Mouse (Mus musculus) cerebellum, adult 9-10 months (tissue): ENCODE measurements around the gene Rdh13.
"Not testable (repeated sequence)": the region's sequence is repeated elsewhere in the genome, so short reads cannot be mapped to it uniquely, and the experiment has no call there.

ENCODE experiments used
- DNase-seq: peaks from one replicate; pipeline ENCODE4 v3.0.0; 2022

Gene Rdh13

DNA sequence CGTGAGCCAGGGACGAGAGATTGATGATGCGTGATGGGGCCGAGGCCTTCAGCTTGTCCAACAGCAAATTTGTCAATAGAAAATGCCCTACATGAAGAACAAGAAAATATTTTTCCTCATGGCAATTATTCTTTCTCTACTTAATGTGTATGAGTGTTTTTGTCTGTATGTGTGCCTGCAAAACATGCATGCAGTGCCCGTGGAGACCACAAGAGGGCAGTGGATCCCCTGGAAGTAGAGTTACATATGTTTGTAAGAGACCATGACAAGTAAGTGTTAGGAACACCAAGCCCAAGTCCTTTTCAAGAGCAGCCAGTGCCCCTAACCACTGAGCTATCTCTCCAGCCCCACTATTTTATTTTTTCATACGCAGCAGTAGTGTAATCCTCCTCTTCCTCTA lies 13.9 kb downstream of the Rdh13 start:
- DNase-seq = peak; percentile 50

DNA sequence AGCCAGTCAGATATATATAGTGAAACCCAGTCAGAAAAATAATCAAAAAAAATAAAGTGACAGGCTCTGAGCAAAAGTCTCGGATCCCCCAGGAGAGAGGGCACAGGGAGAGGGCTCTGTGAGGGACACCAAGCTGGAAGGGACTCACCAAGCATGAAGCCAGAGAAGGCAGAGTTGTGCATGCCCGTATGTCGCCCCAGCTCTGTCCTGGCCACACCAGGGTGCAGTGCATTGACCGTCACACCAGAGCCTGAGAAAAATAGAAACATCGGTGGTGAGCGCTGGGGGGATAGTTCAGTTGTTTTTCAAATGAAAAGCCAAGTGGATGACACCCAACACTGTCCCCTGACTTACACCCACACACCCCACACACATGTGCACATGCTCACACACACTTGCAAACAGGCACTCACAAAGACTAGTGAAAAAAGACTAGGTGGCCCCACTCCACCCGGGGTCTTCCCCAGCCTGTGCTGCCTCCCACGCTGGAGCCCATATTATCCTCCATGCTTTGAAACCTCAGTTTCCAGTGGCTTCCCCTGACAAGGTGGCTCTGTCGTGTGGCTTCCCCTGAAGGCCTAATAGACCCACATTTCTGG lies 15.1 kb downstream of the Rdh13 start:
- no peak for DNase-seq

DNA sequence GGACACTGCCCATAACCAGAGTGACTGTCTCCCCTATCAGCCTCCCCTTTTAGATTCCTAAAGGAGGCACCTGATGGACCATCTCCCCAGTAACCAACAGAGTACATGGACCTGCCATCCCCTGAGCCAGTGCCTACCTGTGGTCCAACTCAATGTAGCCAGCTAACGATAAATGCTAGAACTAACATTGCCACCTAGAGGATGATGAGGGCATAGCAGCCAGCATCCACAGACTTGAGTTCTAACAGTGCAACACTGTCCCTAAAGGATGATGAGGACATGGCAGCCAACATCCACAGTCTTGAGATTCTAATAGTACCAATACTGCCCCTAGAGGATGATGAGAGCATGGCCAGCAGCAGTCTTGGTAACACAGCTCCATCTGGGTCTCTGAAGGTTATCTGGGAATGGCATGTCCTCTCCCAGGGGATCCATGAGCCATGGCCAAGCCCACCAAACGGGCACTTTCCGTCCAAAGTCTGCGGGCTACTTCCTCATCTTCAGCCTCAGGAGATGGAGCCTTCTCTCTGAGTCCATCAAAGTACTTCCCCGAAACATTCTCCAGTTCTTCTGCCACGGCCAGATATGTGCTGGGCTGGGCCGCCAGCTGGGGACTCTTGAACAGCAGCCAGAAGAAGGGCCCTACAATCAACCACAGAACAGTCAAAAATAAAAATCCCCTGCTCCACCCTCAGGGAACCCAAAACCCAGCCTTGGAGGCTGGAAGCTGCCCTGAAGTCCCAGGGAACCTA lies 18.1 kb downstream of the Rdh13 start:
- peak; percentile 96 for DNase-seq

GRCm38 (mm10) chr7:4420230-4420629 lies 25.2 kb downstream of the Rdh13 start:
- no peak for DNase-seq

- DNase-seq = no peak
Observed at GRCm38 (mm10) chr7:4419681-4420080, 25.8 kb downstream of the Rdh13 start.

DNA sequence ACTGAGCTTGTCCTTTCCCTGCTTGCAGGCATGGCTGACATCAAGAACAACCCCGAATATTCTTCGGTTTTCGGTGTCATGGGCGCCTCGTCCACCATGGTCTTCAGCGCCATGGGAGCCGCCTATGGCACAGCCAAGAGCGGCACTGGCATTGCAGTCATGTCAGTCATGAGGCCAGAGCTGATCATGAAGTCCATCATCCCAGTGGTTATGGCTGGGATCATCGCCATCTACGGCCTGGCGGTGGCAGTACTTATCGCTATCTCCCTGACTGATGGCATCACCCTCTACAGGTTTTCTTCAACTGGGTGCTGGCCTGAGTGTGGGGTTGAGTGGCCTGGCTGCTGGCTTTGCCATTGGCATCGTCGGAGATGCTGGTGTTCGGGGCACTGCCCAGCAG lies 33.0 kb downstream of the Rdh13 start:
- not testable (repeated sequence) for DNase-seq

- DNase-seq = no peak
Observed at GRCm38 (mm10) chr7:4397730-4398129, 47.7 kb downstream of the Rdh13 start, which contains the start of gene Gp6. Gp6 (minus strand) TSS chr7:4397744.
